Mouse (Mus musculus) layer of hippocampus, postnatal 25 days (tissue): ENCODE data around the gene Gm45713. TPM values are rescaled to one million over a fixed set of nuclear protein-coding genes. Genes with fewer than 3 reads are reported as not detected.
"Not testable (repeated sequence)": the region's sequence is repeated elsewhere in the genome, so short reads cannot be mapped to it uniquely, and the experiment has no call there.

ENCODE experiments used
- DNase-seq, 2 experiments: peaks; one replicate each; pipeline ENCODE4 v3.0.0; 2022; ENCODE audit warnings: mixed read lengths in 2 of 2, low spot score in 1 of 2; ENCODE audit errors: extremely low spot score in 1 of 2
- total RNA-seq, 2 experiments: library from RNA; stranded (reverse); gene quantifications; 2 replicates each; pipeline ENCODE4 v1.2.3; 2021

The Gm45713 gene
- total RNA-seq, 2 experiments from 2014 or later: not detected

GRCm38 (mm10) chr7:45163735-45164490 is 27.9 kb upstream of the Gm45713 start, which contains the start of gene Slc17a7:
Gene Slc17a7, plus strand, starts transcription at chr7:45163949.
- peak in 1 of 2 experiments; percentile 43 for DNase-seq

DNA sequence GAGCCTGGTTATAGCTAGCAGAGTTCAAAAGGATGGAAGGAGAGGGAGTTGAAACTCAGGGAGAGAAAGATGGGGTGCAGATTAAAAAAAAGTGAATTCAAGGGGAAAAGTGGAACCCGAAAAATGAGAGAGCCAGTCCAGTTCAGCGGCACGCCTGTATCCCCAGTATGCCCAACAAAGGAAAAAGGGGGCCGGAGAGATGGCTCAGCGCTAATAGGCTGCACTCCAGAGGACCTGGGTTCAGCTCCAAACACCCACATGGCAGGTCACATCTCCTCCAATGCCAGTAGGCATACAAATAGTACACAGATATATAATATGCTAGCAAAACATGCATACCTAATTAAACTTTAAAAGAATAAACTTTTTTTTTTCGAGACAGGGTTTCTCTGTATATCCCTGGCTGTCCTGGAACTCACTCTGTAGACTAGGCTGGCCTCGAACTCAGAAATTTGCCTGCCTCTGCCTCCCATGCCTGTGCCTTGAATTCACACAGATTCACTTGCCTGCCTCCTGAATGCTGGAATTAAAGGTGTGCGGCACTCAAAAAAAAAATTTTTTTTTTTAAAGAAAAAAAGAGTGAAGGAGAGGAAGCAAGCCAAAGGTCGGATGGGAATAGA is 27.1 kb upstream of the Gm45713 start:
- no peak for DNase-seq

GRCm38 (mm10) chr7:45162551-45162950 is 26.5 kb upstream of the Gm45713 start:
- no peak for DNase-seq

GRCm38 (mm10) chr7:45161612-45162473 is 25.8 kb upstream of the Gm45713 start:
- DNase-seq: peak; percentile 96 to 98

GRCm38 (mm10) chr7:45160866-45161265 is 24.8 kb upstream of the Gm45713 start:
- DNase-seq: no peak

- no peak for DNase-seq
These were observed 24.3 kb upstream of the Gm45713 start for GRCm38 (mm10) chr7:45160316-45160800.

DNA sequence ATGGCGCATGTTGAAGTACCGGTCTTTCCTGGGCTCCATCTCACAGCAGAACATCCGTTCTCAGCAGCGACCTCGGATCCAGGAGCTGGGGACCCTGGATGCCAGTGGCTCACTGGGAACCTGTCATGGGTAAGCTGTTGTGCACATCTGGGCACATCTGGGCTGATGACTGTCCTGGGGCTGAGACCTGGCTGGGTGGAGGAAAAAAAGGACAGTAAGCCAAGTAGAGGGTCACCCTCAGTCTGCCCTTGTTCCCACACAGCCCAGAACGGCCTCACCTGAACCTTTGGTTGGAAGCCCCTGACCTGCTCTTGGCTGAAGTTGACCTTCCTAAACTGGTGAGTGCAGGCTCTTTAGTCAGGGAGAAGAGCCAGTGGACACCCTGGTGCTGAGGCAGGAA is 23.0 kb upstream of the Gm45713 start:
- no peak for DNase-seq

DNA sequence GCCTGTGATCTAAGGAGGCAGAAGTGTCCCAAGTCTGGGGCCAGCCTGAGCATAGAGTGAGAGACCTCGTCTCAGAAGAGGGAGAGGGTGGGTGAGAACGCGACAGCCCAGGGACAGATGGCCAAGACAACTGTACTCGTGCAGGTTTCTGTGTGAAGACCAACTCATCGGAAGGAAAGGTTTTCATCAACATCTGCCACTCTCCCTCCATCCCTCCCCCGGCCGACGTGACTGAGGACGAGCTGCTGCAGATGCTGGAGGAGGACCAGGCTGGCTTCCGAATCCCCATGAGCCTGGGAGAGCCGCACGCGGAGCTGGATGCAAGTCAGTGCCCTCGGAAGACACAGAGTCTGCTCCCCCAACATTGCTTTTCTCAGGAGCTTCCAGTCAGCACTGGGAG is 21.4 kb upstream of the Gm45713 start:
- DNase-seq: no peak

- no peak for DNase-seq
These were observed 20.2 kb upstream of the Gm45713 start for GRCm38 (mm10) chr7:45156206-45156605.

GRCm38 (mm10) chr7:45155590-45155989 is 19.6 kb upstream of the Gm45713 start:
- DNase-seq: no peak

DNA sequence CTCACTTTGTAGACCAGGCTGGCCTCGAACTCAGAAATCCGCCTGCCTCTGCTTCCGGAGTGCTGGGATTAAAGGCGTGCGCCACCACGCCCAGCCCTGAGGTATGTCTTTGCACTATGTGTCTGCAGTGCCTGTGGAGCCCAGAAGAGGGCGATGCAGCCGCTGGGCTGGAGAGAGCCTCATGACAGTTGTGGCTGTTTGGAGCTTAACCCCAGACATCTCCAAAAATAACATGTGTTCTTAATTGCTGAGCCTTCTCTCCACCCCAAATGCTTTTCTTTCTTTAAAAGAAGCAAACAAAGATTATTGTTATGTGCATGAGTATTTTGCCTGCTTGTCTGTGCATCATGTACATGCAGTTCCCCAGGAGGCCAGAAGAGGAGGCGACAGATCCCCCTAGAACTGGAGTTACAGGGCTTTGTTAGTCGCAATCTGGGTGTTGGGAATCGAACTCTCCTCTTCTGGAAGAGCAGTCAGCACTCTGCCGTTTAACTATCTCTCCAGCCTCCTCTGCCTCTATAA is 19.0 kb upstream of the Gm45713 start:
- peak in 1 of 2 experiments; percentile 38 for DNase-seq

GRCm38 (mm10) chr7:45154096-45154992 is 18.3 kb upstream of the Gm45713 start, which contains the start of the genes Pih1d1 and Aldh16a1:
Gene Pih1d1, plus strand, starts transcription at chr7:45154303.
Gene Aldh16a1, minus strand, starts transcription at chr7:45154584.
- DNase-seq: peak; percentile 92 to 99

DNA sequence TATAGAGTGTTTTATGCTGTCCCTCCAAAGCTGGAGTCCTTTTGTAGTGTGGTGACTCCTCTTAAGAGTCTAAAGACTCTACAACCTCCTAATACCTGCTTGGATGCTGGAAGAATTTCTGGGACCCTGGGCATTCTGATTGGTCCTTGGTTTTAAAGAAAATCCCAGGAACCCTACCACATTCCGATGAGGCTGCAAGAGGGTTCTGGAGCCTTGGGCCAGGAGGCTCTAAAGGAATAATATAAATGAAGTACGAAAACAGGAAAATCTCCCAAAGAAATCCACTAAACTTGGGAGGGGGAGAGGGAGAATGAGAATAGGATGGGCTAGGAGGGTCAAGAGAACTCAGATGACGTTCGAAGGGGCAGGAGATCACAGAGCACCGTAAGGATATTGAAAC is 17.6 kb upstream of the Gm45713 start:
- no peak for DNase-seq

- not testable (repeated sequence) for DNase-seq
These were observed 17.0 kb upstream of the Gm45713 start for GRCm38 (mm10) chr7:45153052-45153451.

DNA sequence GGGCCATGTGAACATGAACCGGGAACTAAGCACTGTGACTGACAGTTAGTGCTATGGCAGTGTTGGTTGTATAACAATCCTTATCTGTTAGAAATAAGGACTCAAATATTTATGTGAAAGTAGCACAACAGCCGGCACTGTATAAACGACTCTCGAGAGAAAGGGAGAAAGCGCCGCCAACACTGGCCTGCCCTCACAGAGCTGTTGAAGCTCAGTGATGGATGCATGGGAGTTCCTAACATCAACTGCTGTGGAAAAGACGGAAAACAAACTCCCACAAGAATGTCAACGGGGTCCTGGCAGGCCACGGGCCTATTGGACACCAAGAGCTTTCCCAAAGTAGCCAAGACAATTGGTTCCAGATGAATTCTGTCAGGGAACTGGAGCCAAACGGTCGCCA is 15.3 kb upstream of the Gm45713 start:
- no peak for DNase-seq

DNA sequence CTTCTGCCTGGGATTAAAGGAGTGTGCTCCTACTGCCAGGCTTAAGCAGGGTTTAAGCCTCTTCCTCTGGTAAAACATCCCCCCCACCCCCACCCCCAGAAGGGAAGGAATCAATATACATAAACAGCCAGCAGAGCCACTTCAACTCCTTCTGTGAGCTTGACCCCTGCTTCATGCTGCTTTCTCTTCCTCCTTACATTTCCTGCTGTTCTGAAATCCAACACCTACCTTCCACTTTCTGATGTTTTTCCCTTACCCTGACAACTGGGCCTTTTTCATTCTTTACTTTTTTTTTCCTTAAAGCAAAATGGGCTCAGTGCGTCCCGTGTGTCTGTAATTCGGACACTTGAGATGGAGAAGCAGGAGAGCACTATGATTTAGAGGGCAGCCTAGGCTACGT is 14.3 kb upstream of the Gm45713 start:
- no peak for DNase-seq

DNA sequence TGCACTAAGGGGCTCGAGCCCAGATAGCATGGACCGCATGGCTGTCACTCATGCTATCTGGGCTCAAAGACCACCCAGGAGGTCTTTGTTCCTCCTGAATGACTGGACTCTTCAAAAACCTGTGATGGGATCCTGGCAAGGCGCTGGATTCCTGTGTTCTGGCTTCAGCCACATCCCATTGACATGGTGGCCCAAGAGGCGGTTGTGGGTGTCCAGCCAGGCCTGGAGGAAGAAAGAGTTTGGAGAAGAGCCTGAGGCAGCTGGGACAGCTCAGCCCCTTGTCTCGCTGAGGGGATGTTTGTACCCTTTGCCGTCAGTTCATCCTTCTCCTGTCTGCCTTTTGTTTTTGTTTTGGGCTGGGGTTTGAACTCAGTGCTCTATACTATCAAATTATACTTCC is 13.5 kb upstream of the Gm45713 start:
- no peak for DNase-seq

GRCm38 (mm10) chr7:45148534-45149098 is 12.6 kb upstream of the Gm45713 start:
- DNase-seq: no peak

DNA sequence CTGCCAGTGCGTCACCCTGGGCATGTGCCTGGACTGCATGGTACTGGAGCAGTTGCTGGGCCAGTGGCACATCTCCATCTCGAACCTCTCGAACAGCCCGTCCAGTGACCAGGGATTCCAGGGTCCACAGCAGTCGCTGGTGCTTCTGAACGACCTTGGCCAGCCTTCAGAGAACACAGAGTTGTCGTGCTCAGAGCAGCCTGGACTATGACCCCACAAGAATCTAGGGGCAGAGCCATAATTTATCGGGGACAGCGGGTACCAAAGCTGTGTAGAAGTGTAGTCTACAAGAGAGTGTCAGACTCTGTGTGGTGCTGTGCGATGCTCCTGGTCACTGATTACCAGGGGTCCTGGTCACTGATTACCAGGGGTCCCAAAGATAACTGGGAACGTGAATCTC is 11.9 kb upstream of the Gm45713 start:
- no peak for DNase-seq
